9 mouse cellular contexts compared by ENCODE assay signal in genomic region chr5:24800416-24800815, GRCm38 (mm10). TPM values are rescaled to one million over a fixed set of nuclear protein-coding genes. Genes with fewer than 3 reads are reported as not detected.
DNase-seq lines count a peak whose midpoint lies in the region; ATAC-seq and TF ChIP-seq lines count a peak whose summit lies in the region.
"Had no signal": no experiment of that assay in that cellular context is flagged by ENCODE, and none has a peak within 500 bp of the region (broad histone marks: within the 10 kb centered on the region; RNA-seq: fewer than 3 reads in every experiment).

No protein-coding gene starts in this region.

- peaks cover 18% of the 10 kb centered on the region for H3K36me3 ChIP-seq in intestine, postnatal 0 days (ENCODE audit: control insufficient read depth, insufficient read depth)
- peaks cover 7% of the 10 kb centered on the region for H3K36me3 ChIP-seq in intestine, embryonic 16.5 days (ENCODE audit: control insufficient read depth, insufficient read depth, low read length)
- peaks cover 13% of the 10 kb centered on the region for H3K36me3 ChIP-seq in ES-Bruce4 (ENCODE audit: control insufficient read depth, insufficient read depth, low read length, poor library complexity, severe bottlenecking)
- peaks cover 6% of the 10 kb centered on the region for H3K36me3 ChIP-seq in hindbrain, embryonic 16.5 days (ENCODE audit: control insufficient read depth, insufficient read depth, low read length)

- DNase-seq in CD4-positive helper T cell, adult 2 months (ENCODE audit: low read depth, low spot score), result peak; percentile 14
- peak; percentile 32 for DNase-seq in induced T-regulatory cell, adult 2 months (ENCODE audit: low read depth)
- no peak for DNase-seq in gastrocnemius, postnatal 36 days
- DNase-seq in cerebellum, adult 11-12 months, result no peak

- no peak overlapping the region for H3K27ac ChIP-seq in intestine, postnatal 0 days (ENCODE audit: low read depth, low read length)
- no peak overlapping the region for H3K27ac ChIP-seq in intestine, embryonic 16.5 days (ENCODE audit: low read length)
- no peak overlapping the region for H3K27ac ChIP-seq in ES-Bruce4 (ENCODE audit: insufficient read depth, low read length)
- H3K27ac ChIP-seq in hindbrain, embryonic 16.5 days (ENCODE audit: low read depth, low read length), result no peak overlapping the region
- H3K27ac ChIP-seq: forebrain, embryonic 10.5 days had no signal

- no peaks in the 10 kb centered on the region for H3K4me1 ChIP-seq in intestine, postnatal 0 days (replicated peaks; ENCODE audit: control insufficient read depth, insufficient read depth, low read length)
- H3K4me1 ChIP-seq in intestine, embryonic 16.5 days (ENCODE audit: control insufficient read depth, insufficient read depth, low read length), result no peaks in the 10 kb centered on the region; the same call in 1 of the 2 replicates
- no peaks in the 10 kb centered on the region for H3K4me1 ChIP-seq in ES-Bruce4 (ENCODE audit: control insufficient read depth, insufficient read depth, low read length)
- H3K4me1 ChIP-seq in hindbrain, embryonic 16.5 days (ENCODE audit: control insufficient read depth, insufficient read depth, low read depth, low read length), result no peaks in the 10 kb centered on the region
- H3K4me1 ChIP-seq: forebrain, embryonic 10.5 days had no signal

- intact Hi-C loops in gastrocnemius, postnatal 36 days (cut with DNase I), result no loop called here

- H3K9ac ChIP-seq in intestine, postnatal 0 days (ENCODE audit: low read depth, low read length), result no peak overlapping the region
- no peak overlapping the region for H3K9ac ChIP-seq in intestine, embryonic 16.5 days (ENCODE audit: low read depth, low read length)
- no peak overlapping the region for H3K9ac ChIP-seq in ES-Bruce4 (ENCODE audit: low read depth, poor library complexity, severe bottlenecking)
- no peak overlapping the region for H3K9ac ChIP-seq in hindbrain, embryonic 16.5 days (ENCODE audit: low read depth, low read length)

- peak; percentile 68 for TF ChIP-seq CTCF in intestine, postnatal 0 days (IDR thresholded peaks at IDR 0.05; ENCODE audit: low read depth)
- TF ChIP-seq CTCF in ES-Bruce4 (IDR thresholded peaks at IDR 0.05; ENCODE audit: low read depth, low read length), result peak; percentile 54

- H3K9me3 ChIP-seq in intestine, postnatal 0 days (ENCODE audit: control insufficient read depth), result no peaks in the 10 kb centered on the region
- no peaks in the 10 kb centered on the region for H3K9me3 ChIP-seq in intestine, embryonic 16.5 days (ENCODE audit: control insufficient read depth, low read length)
- H3K9me3 ChIP-seq in ES-Bruce4 (replicated peaks; ENCODE audit: control insufficient read depth, insufficient read depth, low read length, poor library complexity, severe bottlenecking), result no peaks in the 10 kb centered on the region
- H3K9me3 ChIP-seq in hindbrain, embryonic 16.5 days (ENCODE audit: control insufficient read depth, low read length), result no peaks in the 10 kb centered on the region
- H3K9me3 ChIP-seq: forebrain, embryonic 10.5 days had no signal

- no peak for ATAC-seq in intestine, postnatal 0 days
- no peak for ATAC-seq in intestine, embryonic 16.5 days
- ATAC-seq in hindbrain, embryonic 16.5 days, result no peak

- H3K4me3 ChIP-seq in intestine, postnatal 0 days (ENCODE audit: low read depth, low read length), result no peak overlapping the region
- H3K4me3 ChIP-seq in intestine, embryonic 16.5 days (ENCODE audit: low read length), result no peak overlapping the region
- H3K4me3 ChIP-seq in ES-Bruce4 (ENCODE audit: low read depth, low read length), result no peak overlapping the region
- no peak overlapping the region for H3K4me3 ChIP-seq in hindbrain, embryonic 16.5 days (ENCODE audit: low read length)
- H3K4me3 ChIP-seq: forebrain, embryonic 10.5 days had no signal

- no peak for TF ChIP-seq POLR2A in ES-Bruce4 (IDR thresholded peaks at IDR 0.05; ENCODE audit: insufficient read depth, low read length)

- H3K4me2 ChIP-seq in intestine, postnatal 0 days (replicated peaks; ENCODE audit: low read depth), result no peak overlapping the region
- H3K4me2 ChIP-seq in intestine, embryonic 16.5 days (ENCODE audit: low read depth, low read length), result no peak overlapping the region
- H3K4me2 ChIP-seq in hindbrain, embryonic 16.5 days (ENCODE audit: low read length), result no peak overlapping the region

- no peak for TF ChIP-seq EP300 in ES-Bruce4 (IDR thresholded peaks at IDR 0.05; ENCODE audit: insufficient read depth, low read depth, low read length)

- H3K27me3 ChIP-seq in intestine, postnatal 0 days (replicated peaks; ENCODE audit: control insufficient read depth, insufficient read depth, low read length), result no peaks in the 10 kb centered on the region
- no peaks in the 10 kb centered on the region for H3K27me3 ChIP-seq in intestine, embryonic 16.5 days (replicated peaks; ENCODE audit: control insufficient read depth, insufficient read depth, low read length)
- H3K27me3 ChIP-seq in ES-Bruce4 (ENCODE audit: control insufficient read depth, insufficient read depth, low read length, poor library complexity, severe bottlenecking), result no peaks in the 10 kb centered on the region
- H3K27me3 ChIP-seq in hindbrain, embryonic 16.5 days (replicated peaks; ENCODE audit: control insufficient read depth, insufficient read depth, low read length), result no peaks in the 10 kb centered on the region

RNA-seq across cellular contexts. Expression of gene Rheb, which starts 42.0 kb away (rescaled TPM):
- 147 and 151 TPM in 2 replicates for polyA plus RNA-seq in intestine, postnatal 0 days (2015; fragmentation: Nextera tagmentation; extraction: Ambion mirVana)
- 188 and 199 TPM in 2 replicates for polyA plus RNA-seq in intestine, embryonic 16.5 days (2015; fragmentation: Nextera tagmentation; extraction: Ambion mirVana)
- 87.5 and 112 TPM in 2 replicates for polyA plus RNA-seq in ES-Bruce4 (2011; ENCODE audit: insufficient read depth, insufficient read length, low read depth, missing spikeins)
- 10 to 100 TPM; 55.9 to 62.0 TPM for total RNA-seq in gastrocnemius, postnatal 36 days (2021)
- 247 and 275 TPM in 2 replicates for polyA plus RNA-seq in hindbrain, embryonic 16.5 days (2015; fragmentation: Nextera tagmentation; extraction: Ambion mirVana)

RNA-seq across cellular contexts. Expression of gene Crygn, which starts 42.6 kb away (rescaled TPM):
- polyA plus RNA-seq in intestine, postnatal 0 days (2015; fragmentation: Nextera tagmentation; extraction: Ambion mirVana), result 7.3 and 8.1 TPM in 2 replicates
- 1.0 and 1.4 TPM in 2 replicates for polyA plus RNA-seq in intestine, embryonic 16.5 days (2015; fragmentation: Nextera tagmentation; extraction: Ambion mirVana)
- 8.2 TPM in 1 of 2 replicates, not detected in the other for polyA plus RNA-seq in ES-Bruce4 (2011; ENCODE audit: insufficient read depth, insufficient read length, low read depth, missing spikeins)
- 1 to 10 TPM in 1 of 2 experiments, not detected in 1; 3.2 TPM for total RNA-seq in gastrocnemius, postnatal 36 days (2021)
- 1.3 and 1.6 TPM in 2 replicates for polyA plus RNA-seq in hindbrain, embryonic 16.5 days (2015; fragmentation: Nextera tagmentation; extraction: Ambion mirVana)

Comparison
In these comparisons a context has a peak if more than half of its experiments do, and no peak if none do; other contexts are left out.
1. DNase-seq: peak in CD4-positive helper T cell, adult 2 months (single experiment) and induced T-regulatory cell, adult 2 months (single experiment); none in gastrocnemius, postnatal 36 days (0 of 2) and cerebellum, adult 11-12 months (single experiment).